Mouse (Mus musculus): Measurements from ENCODE around the gene Onecut1. TPM values are rescaled to one million over a fixed set of nuclear protein-coding genes. Genes with fewer than 3 reads are reported as not detected.

The Onecut1 gene
- total and polyA plus RNA-seq, 3 experiments, result not detected

DNA sequence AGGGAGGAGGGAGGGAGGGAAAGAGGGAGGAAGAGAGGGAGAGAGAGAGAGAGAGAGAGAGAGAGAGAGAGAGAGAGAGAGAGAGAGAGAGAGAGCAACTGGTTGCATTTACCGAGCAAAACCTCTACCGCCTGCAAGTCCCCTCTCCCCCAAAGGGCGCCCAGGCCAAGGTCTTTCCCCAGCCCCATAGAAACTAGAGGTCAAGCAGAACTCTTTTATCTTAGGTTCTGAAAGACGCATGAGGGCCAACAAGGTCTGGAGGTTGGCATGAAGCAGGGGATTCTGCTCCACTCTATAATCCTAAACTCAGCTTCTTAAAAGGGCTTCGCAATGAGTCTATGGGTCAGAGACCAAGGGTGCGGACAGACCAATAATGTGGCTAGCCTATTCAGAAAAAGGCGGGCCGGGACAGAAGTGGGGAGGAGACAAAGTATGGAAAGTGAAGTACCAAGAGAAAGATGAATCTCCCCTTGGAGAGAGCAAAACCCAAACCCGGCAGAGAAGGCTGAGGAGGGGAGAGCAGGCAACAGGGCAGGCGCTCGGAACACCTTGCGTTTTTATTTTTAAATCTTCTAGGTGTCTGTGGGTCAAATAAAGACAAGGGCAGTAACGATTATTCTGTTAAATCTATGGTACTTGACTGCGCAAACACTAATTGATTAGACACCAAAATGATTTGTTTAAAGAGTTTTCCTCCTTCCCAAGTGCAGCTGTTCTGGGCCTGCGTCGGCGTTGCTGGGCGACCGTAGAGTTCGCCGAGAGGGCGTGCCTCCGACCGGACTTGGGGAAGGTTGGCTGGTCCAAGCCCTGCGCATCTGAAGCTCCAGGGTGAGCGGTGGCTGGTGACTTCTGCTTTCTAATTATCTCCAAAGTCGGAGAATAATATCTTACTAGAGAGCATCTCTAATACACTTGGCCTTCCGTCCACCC is 4.9 kb upstream of the Onecut1 start:
- H3K79me2 ChIP-seq (ENCODE audit: control insufficient read depth, insufficient read depth, low read length, poor library complexity), result no peaks in the 10 kb centered on the region
- no peak for TF ChIP-seq NRF1 (IDR thresholded peaks at IDR 0.05; ENCODE audit: insufficient read depth, low read depth, low read length, poor library complexity, severe bottlenecking)
- no peak for TF ChIP-seq EP300 (IDR thresholded peaks at IDR 0.05; ENCODE audit: low read depth in 1 of 2, low read length in 2 of 2)
- no peak for TF ChIP-seq RAD21 (IDR thresholded peaks at IDR 0.05; ENCODE audit: low read depth, low read length)
- no peak for TF ChIP-seq ZMIZ1 (IDR thresholded peaks at IDR 0.05; ENCODE audit: low read depth, low read length)
- TF ChIP-seq RCOR1 (IDR thresholded peaks at IDR 0.05; ENCODE audit: low read depth, low read length), result no peak
- no peak for TF ChIP-seq POLR2AphosphoS5 (IDR thresholded peaks at IDR 0.05; ENCODE audit: borderline replicate concordance, low read depth, low read length)
- TF ChIP-seq NELFE (IDR thresholded peaks at IDR 0.05; ENCODE audit: low read depth, low read length), result no peak
- no peak for TF ChIP-seq USF2 (IDR thresholded peaks at IDR 0.05; ENCODE audit: borderline replicate concordance in 1 of 2, insufficient read depth in 1 of 2, low read depth in 1 of 2, low read length in 2 of 2)
- no peak for TF ChIP-seq POLR2AphosphoS2 (IDR thresholded peaks at IDR 0.05; ENCODE audit: low read length)
- no peak for TF ChIP-seq KAT2A (conservative IDR thresholded peaks at IDR 0.05; ENCODE audit: low read depth, low read length)
- no peak for TF ChIP-seq TAL1 (IDR thresholded peaks at IDR 0.05; ENCODE audit: low read length)
- no peak for TF ChIP-seq ZKSCAN1 (IDR thresholded peaks at IDR 0.05; ENCODE audit: low read depth, low read length)
- no peak for TF ChIP-seq SMC3 (IDR thresholded peaks at IDR 0.05; ENCODE audit: low read depth, low read length)
- TF ChIP-seq TBP (IDR thresholded peaks at IDR 0.05; ENCODE audit: low read depth, low read length), result no peak
- TF ChIP-seq ZNF384 (IDR thresholded peaks at IDR 0.05; ENCODE audit: low read depth, low read length), result no peak
- TF ChIP-seq ETS1 (IDR thresholded peaks at IDR 0.05; ENCODE audit: low read depth, low read length), result no peak
- no peak for TF ChIP-seq UBTF (IDR thresholded peaks at IDR 0.05; ENCODE audit: borderline replicate concordance, insufficient read depth, low read depth, low read length)
- TF ChIP-seq BHLHE40 (IDR thresholded peaks at IDR 0.05; ENCODE audit: borderline replicate concordance, low read depth, low read length), result no peak
- no peak for TF ChIP-seq GATA1 (IDR thresholded peaks at IDR 0.05; ENCODE audit: low read depth, low read length)
- no peak for TF ChIP-seq ZC3H11A (IDR thresholded peaks at IDR 0.05; ENCODE audit: low read depth, low read length)
- H3K9me3 ChIP-seq (replicated peaks; ENCODE audit: insufficient read depth, low read length), result no peaks in the 10 kb centered on the region
- H3K27ac ChIP-seq (ENCODE audit: control insufficient read depth, low read depth, low read length), result no peak overlapping the region
- no peaks in the 10 kb centered on the region for H3K27me3 ChIP-seq (ENCODE audit: control insufficient read depth in 1 of 2, insufficient read depth in 2 of 2, low read length in 2 of 2)
- DNase-seq (ENCODE audit: low read depth, low spot score), result no peak
- no peak overlapping the region for H3K9ac ChIP-seq (ENCODE audit: control insufficient read depth, low read depth, low read length, poor library complexity, severe bottlenecking)
- H3K4me3 ChIP-seq (ENCODE audit: control insufficient read depth in 1 of 2, insufficient read depth in 1 of 2, low read depth in 2 of 2, low read length in 2 of 2), result no peak overlapping the region
- no peaks in the 10 kb centered on the region for H3K36me3 ChIP-seq (ENCODE audit: control insufficient read depth in 1 of 2, insufficient read depth in 2 of 2, low read length in 2 of 2)
- H3K4me1 ChIP-seq (ENCODE audit: control insufficient read depth in 1 of 2, insufficient read depth in 2 of 2, low read length in 2 of 2), result no peaks in the 10 kb centered on the region

Data from MEL (cell line).